Mouse (Mus musculus) lung, postnatal 36 days (tissue): ENCODE results near the gene 4930539E08Rik.

ENCODE experiments used
- DNase-seq: peaks from one replicate; pipeline ENCODE4 v3.0.0; 2022; ENCODE audit warnings: mixed read lengths

The 4930539E08Rik gene

GRCm38 (mm10) chr17:28894050-28894767 lies 20.9 kb downstream of the 4930539E08Rik start:
- DNase-seq, result peak; percentile 51

GRCm38 (mm10) chr17:28886266-28886665 lies 28.9 kb downstream of the 4930539E08Rik start:
- no peak for DNase-seq

GRCm38 (mm10) chr17:28885231-28885630 lies 29.9 kb downstream of the 4930539E08Rik start:
- DNase-seq, result no peak

GRCm38 (mm10) chr17:28883941-28884516 lies 31.1 kb downstream of the 4930539E08Rik start:
- no peak for DNase-seq

GRCm38 (mm10) chr17:28882810-28883209 lies 32.3 kb downstream of the 4930539E08Rik start:
- peak; percentile 44 for DNase-seq

GRCm38 (mm10) chr17:28882316-28882715 lies 32.8 kb downstream of the 4930539E08Rik start:
- peak; percentile 80 for DNase-seq

- peak; percentile 82 for DNase-seq
These were observed 35.2 kb downstream of the 4930539E08Rik start for GRCm38 (mm10) chr17:28879931-28880391.

- no peak for DNase-seq
These were observed 38.3 kb downstream of the 4930539E08Rik start for GRCm38 (mm10) chr17:28876821-28877220.

GRCm38 (mm10) chr17:28876331-28876730 lies 38.8 kb downstream of the 4930539E08Rik start:
- no peak for DNase-seq

- DNase-seq, result peak; percentile 75
These were observed 39.8 kb downstream of the 4930539E08Rik start for GRCm38 (mm10) chr17:28875316-28875715.

- DNase-seq, result peak; percentile 46
These were observed 40.3 kb downstream of the 4930539E08Rik start for GRCm38 (mm10) chr17:28874825-28875224.

GRCm38 (mm10) chr17:28874216-28874615 lies 40.9 kb downstream of the 4930539E08Rik start:
- no peak for DNase-seq

- DNase-seq, result no peak
These were observed 42.8 kb downstream of the 4930539E08Rik start for GRCm38 (mm10) chr17:28872322-28872721.

- no peak for DNase-seq
These were observed 43.3 kb downstream of the 4930539E08Rik start for GRCm38 (mm10) chr17:28871831-28872230.

GRCm38 (mm10) chr17:28870435-28870834 lies 44.7 kb downstream of the 4930539E08Rik start:
- no peak for DNase-seq

GRCm38 (mm10) chr17:28869412-28870110 lies 45.6 kb downstream of the 4930539E08Rik start:
- no peak for DNase-seq

GRCm38 (mm10) chr17:28867381-28867780 lies 47.7 kb downstream of the 4930539E08Rik start:
- no peak for DNase-seq

- no peak for DNase-seq
These were observed 48.2 kb downstream of the 4930539E08Rik start for GRCm38 (mm10) chr17:28866921-28867320.

- DNase-seq, result no peak
These were observed 50.7 kb downstream of the 4930539E08Rik start for GRCm38 (mm10) chr17:28864464-28864863.

GRCm38 (mm10) chr17:28863926-28864325 lies 51.2 kb downstream of the 4930539E08Rik start:
- DNase-seq, result no peak

GRCm38 (mm10) chr17:28858205-28858604 lies 56.9 kb downstream of the 4930539E08Rik start, which contains the start of gene Pnpla1:
Pnpla1 (plus strand) TSS chr17:28858411.
- peak; percentile 57 for DNase-seq

GRCm38 (mm10) chr17:28856030-28856429 lies 59.1 kb downstream of the 4930539E08Rik start:
- peak; percentile 56 for DNase-seq

GRCm38 (mm10) chr17:28855166-28855885 lies 59.8 kb downstream of the 4930539E08Rik start:
- peak; percentile 51 for DNase-seq
